Mouse (Mus musculus) kidney, embryonic 14.5 days (tissue): Measurements from ENCODE around the gene Mctp1. TPM values are rescaled to one million over a fixed set of nuclear protein-coding genes. Genes with fewer than 3 reads are reported as not detected.

Experiments used
- ATAC-seq: fragments of 200-750 bp; cut with Nextera tagmentation; 2 replicates; pipeline ENCODE4 v1.8.0; 2017; ENCODE audit warnings: moderate number of reproducible peaks, mild to moderate bottlenecking, moderate TSS enrichment, moderate library complexity; ENCODE audit not compliant: low FRiP score, low TSS enrichment
- H3K27ac ChIP-seq: fragments of 300-500 bp; sonication (generic); 2 replicates; pipeline ENCODE4 v1.5.1; 2014; ENCODE audit warnings: low read depth, mild to moderate bottlenecking, low read length, moderate library complexity, mixed read lengths
- H3K27me3 ChIP-seq: fragments of 300-500 bp; sonication (generic); 2 replicates; pipeline ENCODE4 v1.6.1; 2014; ENCODE audit warnings: mild to moderate bottlenecking, low read length; ENCODE audit not compliant: control insufficient read depth, insufficient read depth
- H3K36me3 ChIP-seq: fragments of 300-500 bp; sonication (generic); 2 replicates; pipeline ENCODE4 v1.6.1; 2014; ENCODE audit warnings: low read length, mixed read lengths; ENCODE audit not compliant: control insufficient read depth, insufficient read depth
- H3K4me1 ChIP-seq: fragments of 300-500 bp; sonication (generic); 2 replicates; pipeline ENCODE4 v1.6.1; 2014; ENCODE audit warnings: low read length, mixed read lengths; ENCODE audit not compliant: control insufficient read depth, insufficient read depth
- H3K4me2 ChIP-seq: fragments of 300-500 bp; sonication (generic); replicated peaks from 2 replicates; pipeline ENCODE4 v1.6.1; 2014; ENCODE audit warnings: low read depth, mild to moderate bottlenecking, low read length
- H3K4me3 ChIP-seq: fragments of 300-500 bp; sonication (generic); 2 replicates; pipeline ENCODE4 v1.5.1; 2014; ENCODE audit warnings: mild to moderate bottlenecking, low read length
- H3K9ac ChIP-seq: fragments of 300-500 bp; sonication (generic); 2 replicates; pipeline ENCODE4 v1.6.1; 2014; ENCODE audit warnings: low read depth, mild to moderate bottlenecking, low read length, moderate library complexity
- H3K9me3 ChIP-seq: fragments of 300-500 bp; sonication (generic); 2 replicates; pipeline ENCODE4 v1.6.1; 2016; ENCODE audit warnings: low read length; ENCODE audit not compliant: control insufficient read depth
- WGBS: fragments of 180-500 bp; shearing (Covaris S2); extraction: QIAGEN DNeasy Blood & Tissue Kit; methylation state at CpG from one replicate; pipeline ENCODE4 v1.1.7; 2014; 5-methylcytosine and 5-hydroxymethylcytosine counted together
- polyA plus RNA-seq: library from polyadenylated mRNA; unstranded; fragments of >200 nt; fragmentation: Nextera tagmentation; extraction: Ambion mirVana; gene quantifications from 2 replicates; pipeline ENCODE4 v1.2.1, GENCODE M21; 2014

Mctp1 gene
- polyA plus RNA-seq, 1 experiment from 2014 or later = 0.72 TPM

GRCm38 (mm10) chr13:76690697-76691096 lies 306.4 kb downstream of the Mctp1 start:
- Histone ChIP-seq H3K9ac (no peak overlapping the region), H3K4me3 (no peak overlapping the region), H3K27ac (no peak overlapping the region), H3K27me3 (no peaks in the 10 kb centered on the region), H3K4me2 (no peak overlapping the region), H3K9me3 (no peaks in the 10 kb centered on the region), H3K4me1 (no peaks in the 10 kb centered on the region), H3K36me3 (no peaks in the 10 kb centered on the region)
- ATAC-seq = no peak
- WGBS = 73% methylated on average over 1 of the region's 1 CpGs

DNA sequence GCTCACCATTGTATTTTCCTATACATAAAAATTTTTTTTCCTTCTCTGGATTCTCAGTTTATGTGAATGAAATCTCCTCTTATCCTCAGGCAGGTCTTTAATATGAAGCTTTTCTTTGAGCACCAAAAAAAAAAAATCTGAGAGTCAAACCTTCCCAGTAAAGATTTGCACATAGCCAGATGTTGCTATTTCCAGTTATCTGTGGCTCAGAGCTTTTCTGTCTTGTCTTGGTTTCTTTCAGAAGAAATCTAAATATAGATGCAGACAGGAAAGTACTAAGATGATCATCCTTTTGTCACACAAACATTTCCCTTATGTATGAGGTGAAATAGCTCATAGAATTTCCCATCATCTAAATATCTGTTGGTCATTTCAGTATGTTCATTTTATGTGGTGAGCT lies 349.7 kb downstream of the Mctp1 start:
- no peak overlapping the region for H3K9ac ChIP-seq
- no peak overlapping the region for H3K4me2 ChIP-seq
- no peaks in the 10 kb centered on the region for H3K27me3 ChIP-seq
- no peak for ATAC-seq
- no peaks in the 10 kb centered on the region for H3K9me3 ChIP-seq
- no peak overlapping the region for H3K27ac ChIP-seq
- no peak overlapping the region for H3K4me3 ChIP-seq
- H3K4me1 ChIP-seq = no peaks in the 10 kb centered on the region
- no peaks in the 10 kb centered on the region for H3K36me3 ChIP-seq

DNA sequence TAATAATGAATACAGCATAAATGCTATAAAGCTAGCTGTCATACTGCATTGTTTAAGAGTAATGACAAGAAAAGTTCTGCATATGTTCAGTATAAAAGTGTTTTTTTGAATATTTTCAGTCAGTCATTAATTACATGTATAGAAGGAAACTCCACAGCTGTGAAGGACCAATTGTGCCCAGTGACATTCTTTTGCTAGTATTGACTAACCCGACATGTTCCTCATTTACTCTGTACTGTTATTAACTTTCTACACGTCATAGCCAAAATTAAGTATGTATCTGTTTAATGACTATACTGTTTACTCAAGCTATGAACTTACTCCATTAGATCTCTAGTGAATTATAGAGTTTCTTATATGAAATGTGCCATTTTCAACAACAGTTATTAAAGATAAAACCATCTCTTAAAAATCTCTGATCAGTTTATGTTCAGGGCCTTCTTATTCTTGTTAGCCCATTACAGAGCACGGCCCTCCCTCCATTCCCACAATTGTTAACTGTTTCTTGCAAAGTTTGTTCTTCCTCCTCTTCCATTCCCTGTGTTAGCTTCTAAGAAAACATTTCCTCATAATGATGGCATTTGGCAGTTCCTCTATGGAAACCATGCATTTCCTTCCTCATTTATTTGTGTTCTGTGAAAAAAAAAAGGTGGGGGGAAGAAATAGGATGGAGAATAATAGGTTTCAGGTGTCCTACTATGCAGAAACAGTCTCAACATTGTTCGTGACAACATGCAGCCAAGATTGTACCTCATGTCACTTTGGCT lies 366.5 kb downstream of the Mctp1 start:
- 80% methylated on average over 4 of the region's 4 CpGs for WGBS
- Histone ChIP-seq H3K9ac (no peak overlapping the region), H3K36me3 (no peaks in the 10 kb centered on the region), H3K9me3 (no peaks in the 10 kb centered on the region), H3K4me3 (no peak overlapping the region), H3K27ac (no peak overlapping the region), H3K4me2 (no peak overlapping the region), H3K27me3 (no peaks in the 10 kb centered on the region), H3K4me1 (no peaks in the 10 kb centered on the region)
- ATAC-seq = no peak

GRCm38 (mm10) chr13:76759832-76760490 lies 375.6 kb downstream of the Mctp1 start:
- Histone ChIP-seq H3K27ac (no peak overlapping the region), H3K4me1 (no peaks in the 10 kb centered on the region), H3K27me3 (no peaks in the 10 kb centered on the region), H3K4me2 (no peak overlapping the region), H3K4me3 (no peak overlapping the region), H3K9ac (no peak overlapping the region), H3K9me3 (no peaks in the 10 kb centered on the region), H3K36me3 (no peaks in the 10 kb centered on the region)
- peak; percentile 28; the same call in 1 of the 2 replicates for ATAC-seq
- WGBS = 28% methylated on average over 6 of the region's 6 CpGs

GRCm38 (mm10) chr13:76799662-76800061 lies 415.3 kb downstream of the Mctp1 start:
- Histone ChIP-seq H3K27ac (no peak overlapping the region), H3K9ac (no peak overlapping the region), H3K4me3 (no peak overlapping the region), H3K36me3 (no peaks in the 10 kb centered on the region), H3K4me2 (no peak overlapping the region), H3K9me3 (no peaks in the 10 kb centered on the region), H3K4me1 (no peaks in the 10 kb centered on the region), H3K27me3 (no peaks in the 10 kb centered on the region)
- no peak for ATAC-seq
- WGBS = 70% methylated on average over 1 of the region's 1 CpGs

DNA sequence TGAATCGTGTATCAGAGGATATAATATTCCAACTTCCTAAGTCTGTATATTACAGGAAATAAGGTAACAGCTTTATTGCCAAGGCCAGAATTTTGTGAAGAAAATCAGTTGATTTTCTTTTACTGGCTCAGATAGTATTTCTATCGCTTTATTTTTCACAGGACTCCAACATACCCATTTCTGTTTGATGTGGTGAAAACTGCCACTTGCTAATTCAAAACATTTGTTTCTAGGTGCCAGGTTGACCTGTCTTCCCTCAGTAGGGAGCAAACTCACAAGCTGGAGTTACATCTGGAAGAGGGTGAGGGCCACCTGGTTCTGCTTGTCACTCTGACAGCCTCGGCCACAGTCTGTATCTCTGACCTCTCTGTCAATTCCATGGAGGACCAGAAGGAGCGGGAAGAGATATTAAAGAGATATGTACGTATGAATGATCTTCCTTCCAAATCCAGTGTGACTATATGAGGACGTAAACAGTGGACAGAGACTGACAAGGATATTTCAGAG lies 416.8 kb downstream of the Mctp1 start:
- no peaks in the 10 kb centered on the region for H3K4me1 ChIP-seq
- WGBS = 75% methylated on average over 6 of the region's 6 CpGs
- H3K36me3 ChIP-seq = no peaks in the 10 kb centered on the region
- no peak overlapping the region for H3K9ac ChIP-seq
- H3K9me3 ChIP-seq = no peaks in the 10 kb centered on the region
- H3K4me3 ChIP-seq = no peak overlapping the region
- H3K27me3 ChIP-seq = no peaks in the 10 kb centered on the region
- no peak overlapping the region for H3K27ac ChIP-seq
- no peak overlapping the region for H3K4me2 ChIP-seq
- no peak for ATAC-seq

DNA sequence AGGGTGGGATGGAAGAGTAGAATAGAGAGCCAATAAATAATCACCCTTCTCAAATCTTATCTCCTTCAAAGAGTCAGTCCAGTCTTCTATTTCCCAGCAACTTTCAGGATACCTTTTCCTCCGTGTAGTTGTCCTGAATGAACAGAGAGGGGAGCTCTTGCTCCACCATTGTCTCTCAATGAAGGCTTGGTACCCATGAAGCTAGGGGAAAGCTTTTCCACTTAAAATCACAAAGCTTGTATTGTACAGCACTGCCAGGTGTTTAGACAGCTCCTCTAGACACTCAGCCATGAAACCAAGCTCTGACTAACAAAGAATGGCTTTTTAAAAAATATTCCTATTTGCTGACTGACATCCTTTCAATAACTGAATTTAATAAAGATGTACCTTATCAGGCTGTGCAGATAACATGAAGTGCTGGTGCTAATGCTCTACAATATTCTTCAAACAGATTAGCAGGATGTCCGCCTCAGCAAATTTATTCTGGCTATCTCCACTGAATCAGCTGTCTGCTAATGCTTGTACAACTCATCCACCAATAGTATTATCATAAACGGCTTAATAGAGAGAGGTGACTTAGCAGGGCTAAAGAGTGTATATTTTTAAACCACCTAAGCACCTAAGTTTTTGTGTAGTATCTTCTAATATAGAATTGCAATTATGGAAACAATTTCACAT lies 417.9 kb downstream of the Mctp1 start:
- 50% methylated on average over 3 of the region's 3 CpGs for WGBS
- Histone ChIP-seq H3K4me3 (no peak overlapping the region), H3K36me3 (no peaks in the 10 kb centered on the region), H3K9ac (no peak overlapping the region), H3K4me1 (no peaks in the 10 kb centered on the region), H3K27ac (no peak overlapping the region), H3K27me3 (no peaks in the 10 kb centered on the region), H3K9me3 (no peaks in the 10 kb centered on the region), H3K4me2 (no peak overlapping the region)
- ATAC-seq = peak; percentile 94; the same call in 1 of the 2 replicates

GRCm38 (mm10) chr13:76802926-76803325 lies 418.6 kb downstream of the Mctp1 start:
- no peaks in the 10 kb centered on the region for H3K9me3 ChIP-seq
- no peak for ATAC-seq
- no peaks in the 10 kb centered on the region for H3K27me3 ChIP-seq
- no peak overlapping the region for H3K4me3 ChIP-seq
- no peaks in the 10 kb centered on the region for H3K36me3 ChIP-seq
- H3K9ac ChIP-seq = no peak overlapping the region
- no peak overlapping the region for H3K27ac ChIP-seq
- H3K4me1 ChIP-seq = no peaks in the 10 kb centered on the region
- no peak overlapping the region for H3K4me2 ChIP-seq
- WGBS = 90% methylated on average over 9 of the region's 9 CpGs

- H3K27me3 ChIP-seq = no peaks in the 10 kb centered on the region
- WGBS = 63% methylated on average over 6 of the region's 6 CpGs
- H3K4me2 ChIP-seq = no peak overlapping the region
- no peak overlapping the region for H3K9ac ChIP-seq
- ATAC-seq = no peak
- no peaks in the 10 kb centered on the region for H3K36me3 ChIP-seq
- H3K27ac ChIP-seq = no peak overlapping the region
- H3K4me3 ChIP-seq = no peak overlapping the region
- no peaks in the 10 kb centered on the region for H3K9me3 ChIP-seq
- no peaks in the 10 kb centered on the region for H3K4me1 ChIP-seq
Observed at GRCm38 (mm10) chr13:76803799-76804198, 419.5 kb downstream of the Mctp1 start.
